Mouse (Mus musculus) stomach, postnatal 0 days (tissue): ENCODE measurements around the gene Ginm1.

Experiments used
- CTCF ChIP-seq: IDR thresholded peaks from 2 replicates; pipeline ENCODE4 v1.5.1; 2016; ENCODE audit warnings: antibody characterized with exemption, low read depth, mild to moderate bottlenecking, moderate library complexity
- EP300 ChIP-seq: optimal IDR thresholded peaks from 2 replicates; pipeline ENCODE3; 2016; ENCODE audit warnings: antibody characterized with exemption

DNA sequence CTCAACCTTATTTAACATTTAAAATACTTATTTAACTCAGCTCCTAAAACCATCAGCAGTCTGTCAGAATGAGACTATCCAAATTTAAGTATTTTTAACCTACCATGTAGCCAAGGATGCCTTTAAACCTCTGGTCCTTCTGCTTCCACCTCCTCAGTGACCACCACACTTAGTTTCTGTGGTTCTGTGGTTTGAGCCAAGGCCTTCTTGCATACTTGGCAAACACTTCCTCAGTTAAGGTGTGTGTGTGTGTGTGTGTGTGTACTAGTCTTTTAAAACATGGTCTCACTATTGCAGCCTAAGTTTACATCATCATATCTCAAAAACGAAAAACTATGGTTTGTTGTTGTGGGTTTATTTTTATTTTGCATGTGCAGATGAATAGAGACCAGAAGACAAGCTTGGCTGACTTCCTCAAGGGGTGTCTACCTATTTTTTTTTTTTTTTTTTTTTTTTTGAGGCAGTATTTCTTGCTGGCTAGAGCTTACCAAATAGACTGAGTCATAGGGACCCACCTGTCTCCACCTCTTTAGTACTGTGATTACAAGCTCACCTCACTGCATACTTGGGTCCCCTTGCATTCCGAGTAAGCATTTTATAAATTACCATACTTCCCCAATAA is 10.0 kb upstream of the Ginm1 start:
- no peak for TF ChIP-seq CTCF
- no peak for TF ChIP-seq EP300
